Mouse (Mus musculus) layer of hippocampus, postnatal 10 days (tissue): Measurements from ENCODE around the gene Lrrn2. TPM values are rescaled to one million over a fixed set of nuclear protein-coding genes. Genes with fewer than 3 reads are reported as not detected.
"Not testable (repeated sequence)": the region's sequence is repeated elsewhere in the genome, so short reads cannot be mapped to it uniquely, and the experiment has no call there.

Experiments used
- DNase-seq, 2 experiments: peaks; one replicate each; pipeline ENCODE4 v3.0.0; 2021; ENCODE audit warnings: low spot score in 2 of 2
- total RNA-seq, 2 experiments: library from RNA; stranded (reverse); gene quantifications; 2 replicates each; pipeline ENCODE4 v1.2.3; 2021

Lrrn2 gene
- total RNA-seq, 2 experiments from 2014 or later = 168 to 185 TPM

DNA sequence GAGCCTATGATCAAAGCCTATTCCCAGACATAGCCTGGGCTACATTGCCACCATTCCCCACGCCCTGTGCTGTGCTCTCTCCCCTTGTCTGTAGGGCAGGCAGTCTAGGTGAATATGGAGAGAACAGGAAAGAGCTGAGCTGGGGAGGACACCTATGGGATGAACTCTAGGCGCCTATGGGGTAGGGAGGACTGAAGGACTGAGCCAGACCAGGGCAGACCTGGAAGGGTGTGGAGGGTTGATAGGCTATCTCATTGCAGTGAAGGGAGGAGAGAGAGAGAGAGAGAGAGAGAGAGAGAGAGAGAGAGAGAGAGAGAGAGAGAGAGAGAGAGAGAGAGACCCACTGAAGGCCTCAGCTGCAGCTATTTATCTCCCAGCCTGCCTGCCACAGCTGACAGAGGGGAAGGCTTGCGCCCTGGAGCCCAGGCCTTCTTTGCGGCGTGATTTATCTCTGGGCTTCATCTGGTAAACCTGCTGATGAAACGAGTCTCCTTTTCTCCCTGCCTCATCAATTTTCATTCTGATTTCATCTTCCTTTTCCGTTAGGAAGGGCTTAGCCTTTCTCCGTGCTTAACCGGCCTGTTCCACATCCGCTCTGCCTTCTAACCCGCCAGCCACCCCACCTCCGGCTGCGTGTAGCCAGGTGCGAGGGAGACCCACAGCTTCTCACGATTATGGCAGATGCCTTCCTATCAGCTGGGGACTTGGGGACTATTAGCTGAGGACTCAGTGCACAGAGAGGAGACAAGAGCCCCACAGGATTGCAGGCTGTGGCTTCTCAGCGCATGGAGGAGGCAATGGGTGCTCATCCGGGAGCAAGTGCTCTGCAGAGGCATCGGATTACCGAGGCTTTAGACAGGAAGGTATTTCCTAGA, 48.2 kb downstream of the Lrrn2 start:
- no peak for DNase-seq

DNA sequence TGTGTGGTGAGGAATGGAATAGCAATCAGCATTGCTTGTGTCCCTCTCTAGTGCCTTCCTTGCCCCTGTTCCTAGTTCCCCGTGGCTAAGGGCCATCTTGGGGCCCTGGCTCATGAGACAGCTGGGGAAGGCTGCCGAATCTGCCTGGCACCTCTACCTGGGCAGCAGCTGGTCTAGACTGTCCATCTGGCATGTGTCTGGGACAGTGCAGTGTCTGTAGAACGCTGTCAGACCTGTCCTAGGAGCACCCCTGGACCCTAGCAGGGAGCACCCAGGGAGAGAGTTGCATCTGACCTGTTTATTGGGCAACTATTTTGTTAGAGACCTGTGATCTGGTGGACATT, 48.8 kb downstream of the Lrrn2 start:
- no peak for DNase-seq

- DNase-seq = no peak
Measured at GRCm38 (mm10) chr1:132930291-132930690, 50.2 kb downstream of the Lrrn2 start.

DNA sequence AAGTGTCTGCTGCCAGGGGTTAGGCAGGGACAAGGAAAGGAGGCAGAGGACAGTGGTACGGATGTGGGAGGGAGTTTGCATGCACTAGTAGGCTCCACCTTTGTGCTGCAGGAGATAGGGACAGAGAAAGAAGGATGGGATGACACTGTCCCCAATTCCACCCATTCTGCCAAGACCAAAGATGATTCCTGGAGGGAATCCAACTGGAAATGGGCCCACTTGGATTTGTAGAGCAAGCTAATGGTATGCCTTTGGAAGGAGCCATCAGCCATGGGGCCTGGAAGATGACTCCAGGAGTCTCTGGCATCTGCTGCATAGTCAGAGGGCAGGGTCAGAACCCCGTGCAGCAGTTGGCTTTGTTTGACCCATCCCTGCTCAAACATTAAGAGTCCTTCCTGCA, 52.3 kb downstream of the Lrrn2 start:
- DNase-seq = no peak

DNA sequence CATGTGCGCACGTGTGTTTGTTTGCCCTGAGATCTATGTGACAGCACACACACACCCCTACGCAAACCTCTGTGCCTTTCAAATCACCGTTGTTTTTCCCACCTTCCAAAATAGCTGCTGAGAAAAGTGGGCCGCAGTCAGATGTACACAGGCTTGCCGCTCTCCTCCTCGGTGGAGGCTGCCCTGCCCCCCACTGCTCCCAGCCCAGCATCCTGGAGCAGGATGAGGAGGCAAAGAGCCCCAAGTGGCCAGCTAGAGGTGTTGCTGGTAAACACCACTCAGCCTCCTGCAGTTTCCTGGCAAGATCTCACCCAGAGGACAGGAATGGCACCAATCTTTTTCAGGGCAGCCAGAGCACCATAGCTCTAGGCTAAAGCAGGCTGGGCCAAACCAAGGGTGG, 54.8 kb downstream of the Lrrn2 start:
- DNase-seq = peak; percentile 64 to 66

GRCm38 (mm10) chr1:132937296-132938030, 57.4 kb downstream of the Lrrn2 start:
- DNase-seq = no peak

GRCm38 (mm10) chr1:132938975-132939374, 58.9 kb downstream of the Lrrn2 start:
- DNase-seq = peak; percentile 76 to 81

DNA sequence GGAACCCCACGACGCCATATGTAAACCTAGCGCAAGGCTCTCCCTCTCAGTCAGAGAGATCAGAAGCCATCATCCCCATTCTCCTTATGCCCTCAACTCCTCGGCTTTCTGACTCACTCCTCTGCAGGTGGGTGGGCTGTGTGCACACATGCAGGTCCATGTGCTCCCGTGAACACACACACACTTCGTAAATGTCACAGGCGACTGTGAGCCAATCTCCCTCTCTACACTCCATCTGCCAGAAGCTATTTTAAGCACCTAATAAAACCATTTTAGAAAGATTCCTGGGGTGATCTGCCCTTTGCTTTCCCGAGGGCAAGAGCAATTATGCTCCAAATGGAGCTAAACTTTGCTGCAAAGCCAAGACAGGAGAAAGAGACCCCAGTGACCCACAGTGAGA, 65.8 kb downstream of the Lrrn2 start:
- no peak for DNase-seq

- DNase-seq = no peak
Measured at GRCm38 (mm10) chr1:132947811-132948210, 67.7 kb downstream of the Lrrn2 start.

DNA sequence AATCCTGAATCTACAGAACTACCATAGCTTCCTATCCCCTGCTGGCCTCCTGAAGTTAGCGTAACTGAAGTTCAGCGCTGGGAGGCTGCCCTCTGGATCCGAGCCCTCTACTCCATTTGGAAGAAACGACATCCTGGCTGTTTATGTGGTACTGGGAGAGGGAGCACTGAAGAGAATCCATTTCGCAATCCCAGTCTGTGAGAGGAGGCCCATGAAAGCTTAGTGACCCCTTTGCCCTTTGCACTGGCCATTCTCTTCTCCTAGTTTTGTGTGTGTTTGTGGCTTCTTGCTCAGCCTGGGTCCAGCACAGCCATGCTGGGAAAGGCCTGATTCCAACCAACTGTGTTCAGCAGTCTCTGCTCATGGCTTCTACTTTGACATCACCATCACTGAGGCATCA, 76.7 kb downstream of the Lrrn2 start:
- no peak for DNase-seq

GRCm38 (mm10) chr1:132961751-132962150, 81.7 kb downstream of the Lrrn2 start:
- no peak for DNase-seq

- DNase-seq = no peak
Measured at GRCm38 (mm10) chr1:132964106-132964505, 84.0 kb downstream of the Lrrn2 start.

- no peak for DNase-seq
Measured at GRCm38 (mm10) chr1:132964691-132965090, 84.6 kb downstream of the Lrrn2 start.

GRCm38 (mm10) chr1:132968659-132969058, 88.6 kb downstream of the Lrrn2 start:
- DNase-seq = peak; percentile 62 to 66

GRCm38 (mm10) chr1:132977402-132977801, 97.3 kb downstream of the Lrrn2 start:
- no peak for DNase-seq

- DNase-seq = no peak
Measured at GRCm38 (mm10) chr1:132981232-132981631, 101.2 kb downstream of the Lrrn2 start.

DNA sequence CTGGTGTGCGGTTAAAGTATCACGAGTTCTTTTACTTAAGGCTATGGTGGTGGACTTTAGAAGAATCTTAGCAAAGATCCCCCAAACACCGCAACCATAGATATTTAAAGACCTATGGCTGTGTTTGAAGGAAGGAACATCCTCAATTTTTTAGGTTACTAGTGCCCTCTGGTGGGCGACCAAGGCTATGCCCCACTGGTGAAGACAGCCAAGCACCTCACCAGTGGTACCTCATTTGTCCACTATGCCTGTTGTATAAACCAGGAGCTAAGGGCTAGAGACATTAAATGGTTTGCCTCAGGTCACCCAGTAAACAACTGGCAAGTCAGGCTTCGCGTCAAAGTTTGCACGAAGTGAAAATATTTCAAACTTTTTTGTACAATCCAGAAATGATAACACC, 102.7 kb downstream of the Lrrn2 start:
- DNase-seq = peak; percentile 79 to 81

GRCm38 (mm10) chr1:132988556-132989459, 108.7 kb downstream of the Lrrn2 start:
- not testable (repeated sequence) for DNase-seq
